Mouse (Mus musculus): ENCODE measurements at regions not wholly inside any gene's neighbourhood (a gene's known extent, or its start where the extent isn't known, plus 50 kb on each side); places are given as distances from the start of the nearest gene placed in this dataset.

- Histone ChIP-seq H3K9ac (no peak overlapping the region), H3K4me2 (replicated peaks) (no peak overlapping the region), H3K9me3 (0 out of 2 replicates have a peak, but pooled peaks cover 3% of the 10 kb centered on the region), H3K27ac (no peak overlapping the region), H3K4me1 (no peaks in the 10 kb centered on the region), H3K27me3 (no peaks in the 10 kb centered on the region), H3K4me3 (no peak overlapping the region), H3K36me3 (no peaks in the 10 kb centered on the region)
- no peak for ATAC-seq (ENCODE audit: insufficient number of reproducible peaks, insufficient read depth, low FRiP score, low TSS enrichment)
These were observed 60.6 kb downstream of the Serpinb6d start for GRCm38 (mm10) chr13:33721851-33722250.

- Histone ChIP-seq H3K4me2 (replicated peaks) (0 out of 2 replicates have a peak overlapping the region, but pooled peaks have one; percentile 26), H3K4me1 (no peaks in the 10 kb centered on the region), H3K9ac (no peak overlapping the region), H3K9me3 (no peaks in the 10 kb centered on the region), H3K4me3 (no peak overlapping the region), H3K36me3 (no peaks in the 10 kb centered on the region), H3K27ac (no peak overlapping the region), H3K27me3 (no peaks in the 10 kb centered on the region)
- 40% methylated on average over 18 of the region's 18 CpGs for WGBS
- ATAC-seq (ENCODE audit: insufficient number of reproducible peaks, insufficient read depth, low FRiP score, low TSS enrichment), result no peak
These were observed 80.7 kb downstream of the Serpinb6e start for GRCm38 (mm10) chr13:33762293-33763125.

GRCm38 (mm10) chr13:33763295-33763916 lies 79.8 kb downstream of the Serpinb6e start:
- no peak for ATAC-seq (ENCODE audit: insufficient number of reproducible peaks, insufficient read depth, low FRiP score, low TSS enrichment)

More at GRCm38 (mm10) chr13:33763295-33763916, 79.8 kb downstream of the Serpinb6e start:
- H3K4me2 ChIP-seq (replicated peaks), result no peak overlapping the region
- no peaks in the 10 kb centered on the region for H3K4me1 ChIP-seq
- H3K27ac ChIP-seq, result no peak overlapping the region
- no peaks in the 10 kb centered on the region for H3K36me3 ChIP-seq
- no peak overlapping the region for H3K4me3 ChIP-seq
- no peak overlapping the region for H3K9ac ChIP-seq
- no peaks in the 10 kb centered on the region for H3K9me3 ChIP-seq
- H3K27me3 ChIP-seq, result no peaks in the 10 kb centered on the region
- WGBS, result 83% methylated on average over 14 of the region's 14 CpGs
